Mouse (Mus musculus) myocyte (in vitro differentiated cells): ENCODE data around the gene Mrgpra9. TPM values are rescaled to one million over a fixed set of nuclear protein-coding genes. Genes with fewer than 3 reads are reported as not detected.
"Not testable (repeated sequence)": the region's sequence is repeated elsewhere in the genome, so short reads cannot be mapped to it uniquely, and the experiment has no call there.

Experiments
- H3K27me3 ChIP-seq: one replicate; pipeline ENCODE4 v1.6.1; 2011; ENCODE audit not compliant: control insufficient read depth, insufficient read depth, insufficient read length
- H3K36me3 ChIP-seq: one replicate; pipeline ENCODE4 v1.6.1; 2011; ENCODE audit not compliant: control insufficient read depth, insufficient read depth
- H3K4me2 ChIP-seq: one replicate; pipeline ENCODE4 v1.6.1; 2011; ENCODE audit warnings: low read depth, control low read depth
- H3K4me3 ChIP-seq: one replicate; pipeline ENCODE4 v1.5.1; 2011; ENCODE audit warnings: mild to moderate bottlenecking, control low read depth, moderate library complexity
- H3K79me2 ChIP-seq: one replicate; pipeline ENCODE4 v1.6.1; 2011; ENCODE audit not compliant: control insufficient read depth, insufficient read depth
- H3ac ChIP-seq: one replicate; pipeline ENCODE4 v1.6.1; 2011; ENCODE audit not compliant: control insufficient read depth, insufficient read length
- CEBPB ChIP-seq: IDR thresholded peaks from 2 replicates; pipeline ENCODE4 v1.6.1; 2011; ENCODE audit warnings: mild to moderate bottlenecking, moderate library complexity; ENCODE audit not compliant: poor library complexity, insufficient read depth, severe bottlenecking
- E2F4 ChIP-seq: IDR thresholded peaks from one replicate; pipeline ENCODE4 v1.6.1; 2011; ENCODE audit warnings: mild to moderate bottlenecking, control low read depth, moderate library complexity; ENCODE audit not compliant: insufficient read depth
- MAX ChIP-seq: IDR thresholded peaks from one replicate; pipeline ENCODE4 v1.6.1; 2011; ENCODE audit warnings: low read depth, mild to moderate bottlenecking, control low read depth
- MYOD1 ChIP-seq, 3 experiments: IDR thresholded peaks; one replicate each; pipeline ENCODE4 v1.6.1; 2011; ENCODE audit warnings: control low read depth in 2 of 3, low read depth in 2 of 3, mild to moderate bottlenecking in 2 of 3, moderate library complexity in 1 of 3; ENCODE audit not compliant: insufficient read length in 2 of 3, control insufficient read depth in 1 of 3
- MYOG ChIP-seq, 3 experiments: IDR thresholded peaks; one replicate each; pipeline ENCODE4 v1.6.1; 2011; ENCODE audit warnings: control low read depth in 2 of 3, low read depth in 2 of 3, mild to moderate bottlenecking in 2 of 3; ENCODE audit not compliant: insufficient read length in 2 of 3, control insufficient read depth in 1 of 3, insufficient read depth in 1 of 3
- POLR2A ChIP-seq: IDR thresholded peaks from one replicate; pipeline ENCODE4 v1.6.1; 2011; ENCODE audit warnings: low read depth, mild to moderate bottlenecking, control low read depth, moderate library complexity; ENCODE audit not compliant: insufficient read length
- POLR2AphosphoS2 ChIP-seq: IDR thresholded peaks from one replicate; pipeline ENCODE4 v1.6.1; 2011; ENCODE audit warnings: low read depth, control low read depth; ENCODE audit not compliant: insufficient read length
- REST ChIP-seq: IDR thresholded peaks from one replicate; pipeline ENCODE4 v1.6.1; 2011; ENCODE audit warnings: mild to moderate bottlenecking, control low read depth, moderate library complexity; ENCODE audit not compliant: insufficient read depth, insufficient read length
- SRF ChIP-seq: IDR thresholded peaks from one replicate; pipeline ENCODE4 v1.6.1; 2011; ENCODE audit warnings: low read depth; ENCODE audit not compliant: control insufficient read depth, insufficient read length
- TCF12 ChIP-seq: IDR thresholded peaks from one replicate; pipeline ENCODE4 v1.6.1; 2011; ENCODE audit warnings: mild to moderate bottlenecking, control low read depth; ENCODE audit not compliant: poor library complexity, insufficient read depth, severe bottlenecking
- TCF3 ChIP-seq: IDR thresholded peaks from one replicate; pipeline ENCODE4 v1.6.1; 2011; ENCODE audit warnings: low read depth, control low read depth; ENCODE audit not compliant: insufficient read length
- USF1 ChIP-seq: IDR thresholded peaks from one replicate; pipeline ENCODE4 v1.6.1; 2011; ENCODE audit warnings: low read depth, mild to moderate bottlenecking, control low read depth, moderate library complexity
- polyA plus RNA-seq: library from polyadenylated mRNA; unstranded; fragments of >200 nt; fragmentation: generic; extraction: Trizol; gene quantifications from one replicate; pipeline ENCODE4 v1.2.1, GENCODE M21; 2012; ENCODE audit warnings: missing spikeins

The Mrgpra9 gene
- not detected for polyA plus RNA-seq

DNA sequence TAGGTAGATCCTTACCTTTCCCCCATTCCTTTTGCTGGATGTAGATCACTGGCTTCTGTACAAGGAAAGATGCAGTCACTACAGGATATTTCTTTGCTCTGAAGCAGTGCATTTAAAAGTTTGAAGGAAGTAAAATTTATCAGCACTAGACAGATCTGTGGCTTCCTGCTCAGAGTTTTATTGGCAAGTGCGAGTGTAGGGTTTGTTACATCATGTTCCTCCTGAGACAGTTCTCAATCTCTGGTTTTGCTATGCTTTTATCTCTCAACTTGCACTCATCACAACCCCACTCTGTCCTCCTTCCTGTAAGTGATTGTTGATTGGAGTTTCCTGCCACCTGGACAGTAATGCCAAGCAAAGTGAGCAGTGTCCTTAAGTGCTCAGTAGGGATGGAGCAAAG is at the start of gene Mrgpra9:
Mrgpra9 (minus strand) TSS at position 79 of the 400 bp plus-strand sequence.
- no peak within 1 kb of the TSS for H3K4me3 ChIP-seq
- TF ChIP-seq MYOD1 (IDR thresholded peaks at IDR 0.05; ENCODE audit: control insufficient read depth in 1 of 3, insufficient read length in 2 of 3, low read depth in 2 of 3) (no peak), SRF (no peak), CEBPB (no peak), MAX (no peak), TCF12 (no peak), USF1 (no peak), TCF3 (no peak), REST (no peak), MYOG (IDR thresholded peaks at IDR 0.05; ENCODE audit: control insufficient read depth in 1 of 3, insufficient read depth in 1 of 3, insufficient read length in 2 of 3, low read depth in 2 of 3) (no peak), POLR2AphosphoS2 (no peak), E2F4 (no peak), POLR2A (no peak)
- no peak within 1 kb of the TSS for H3K4me2 ChIP-seq
- no peaks in the 10 kb centered on the region for H3K36me3 ChIP-seq
- no peaks in the 10 kb centered on the region for H3K27me3 ChIP-seq
- H3ac ChIP-seq = no peak within 1 kb of the TSS
- no peaks in the 10 kb centered on the region for H3K79me2 ChIP-seq

DNA sequence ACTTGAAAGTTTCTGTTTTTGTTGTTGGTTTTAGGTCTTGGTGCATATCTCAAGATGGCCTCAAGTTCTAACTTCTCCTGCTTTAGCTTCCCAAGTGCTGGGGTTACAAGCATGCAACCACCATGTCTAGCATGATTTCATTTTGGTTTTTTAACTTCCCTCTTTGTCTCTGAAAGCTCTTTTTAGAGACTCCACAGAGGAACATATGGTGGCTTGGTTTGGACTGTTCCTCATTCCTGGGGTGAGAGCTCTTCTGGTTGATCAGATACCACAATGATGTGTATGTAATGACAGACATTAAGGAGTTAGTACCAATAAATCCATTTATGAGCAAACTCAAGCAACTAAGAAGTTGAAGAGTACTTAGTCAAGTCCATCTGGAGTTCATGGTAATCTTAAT is 47.0 kb upstream of the Mrgpra9 start:
- H3K36me3 ChIP-seq, H3K4me2 ChIP-seq, H3K4me3 ChIP-seq, H3K79me2 ChIP-seq, H3K27me3 ChIP-seq, H3ac ChIP-seq: not testable (repeated sequence)

DNA sequence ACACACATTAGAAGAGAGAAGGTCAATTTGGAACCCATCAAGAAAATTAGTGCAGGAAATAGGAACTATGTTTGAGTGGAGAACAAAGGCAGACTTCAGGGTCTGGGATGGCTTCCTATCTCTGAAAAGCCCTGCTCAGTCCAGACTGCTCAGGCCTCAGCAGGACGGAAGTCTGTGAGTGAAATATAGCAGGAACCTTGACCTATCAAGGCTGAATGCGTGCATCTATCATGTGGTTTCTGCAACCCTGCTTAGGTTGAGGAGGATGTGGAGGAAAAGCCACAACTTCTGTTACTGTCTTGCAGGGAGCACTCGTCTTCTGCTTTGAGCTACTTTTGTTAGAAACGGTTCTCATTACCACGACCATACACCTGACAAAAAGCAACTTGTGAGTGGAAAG is 18.9 kb upstream of the Mrgpra9 start:
- H3K79me2 ChIP-seq, H3K4me2 ChIP-seq, H3K27me3 ChIP-seq, H3K4me3 ChIP-seq, H3K36me3 ChIP-seq, H3ac ChIP-seq: not testable (repeated sequence)

DNA sequence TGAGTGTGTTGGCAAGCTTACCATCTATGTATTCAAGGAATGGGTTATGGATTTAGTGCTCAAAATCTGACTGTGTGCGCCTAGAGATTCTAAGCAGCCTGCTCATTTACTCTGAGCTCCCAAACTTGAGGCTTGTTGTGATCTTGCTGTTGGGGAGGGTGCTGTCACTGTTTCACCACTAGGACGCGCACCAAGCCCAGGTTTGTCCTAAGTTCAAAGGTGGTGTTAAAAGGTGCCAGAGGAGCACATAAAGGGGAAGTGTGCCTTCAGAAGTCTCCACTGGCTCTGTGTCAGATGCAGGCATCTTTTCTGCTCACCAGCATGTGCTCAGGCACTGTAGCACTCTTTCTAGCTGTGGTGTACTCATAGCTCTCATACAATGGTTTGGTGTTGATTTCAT is 8.0 kb downstream of the Mrgpra9 start:
- no peaks in the 10 kb centered on the region for H3K36me3 ChIP-seq
- H3ac ChIP-seq = no peak overlapping the region
- H3K4me3 ChIP-seq = no peak overlapping the region
- H3K79me2 ChIP-seq = no peaks in the 10 kb centered on the region
- H3K4me2 ChIP-seq = no peak overlapping the region
- H3K27me3 ChIP-seq = no peaks in the 10 kb centered on the region
- TF ChIP-seq POLR2A (no peak), TCF12 (no peak), SRF (no peak), CEBPB (no peak), E2F4 (no peak), MYOD1 (IDR thresholded peaks at IDR 0.05; ENCODE audit: control insufficient read depth in 1 of 3, insufficient read length in 2 of 3, low read depth in 2 of 3) (no peak)

DNA sequence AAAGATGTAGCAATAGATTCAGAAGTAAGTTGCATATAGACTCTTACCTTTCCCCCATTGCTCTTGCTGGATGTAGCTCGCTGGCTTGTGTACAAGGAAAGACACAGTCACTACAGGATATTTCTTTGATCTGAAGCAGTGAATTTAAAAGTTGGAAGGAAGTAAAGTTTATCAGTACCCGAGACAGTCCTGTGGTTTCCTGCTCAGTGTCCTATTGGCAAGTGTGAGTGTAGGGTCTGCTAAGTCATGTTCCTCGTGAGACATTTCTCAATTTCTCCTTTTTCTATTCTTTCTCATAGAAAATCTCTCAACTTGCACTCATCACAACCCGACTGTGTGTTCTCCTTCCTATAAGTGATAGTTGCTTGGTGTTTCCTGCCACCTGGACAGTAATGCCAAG is 47.8 kb downstream of the Mrgpra9 start, which contains the start of gene Mrgpra6:
Mrgpra6 (minus strand) TSS at position 91 of the 400 bp plus-strand sequence.
- Histone ChIP-seq H3K4me2 (no peak within 1 kb of the TSS), H3K36me3 (no peaks in the 10 kb centered on the region), H3K4me3 (no peak within 1 kb of the TSS), H3K27me3 (no peaks in the 10 kb centered on the region), H3ac (no peak within 1 kb of the TSS), H3K79me2 (no peaks in the 10 kb centered on the region)
- TF ChIP-seq SRF = no peak
- TF ChIP-seq CEBPB = no peak
- no peak for TF ChIP-seq TCF3
- no peak for TF ChIP-seq REST
- TF ChIP-seq E2F4 = no peak

DNA sequence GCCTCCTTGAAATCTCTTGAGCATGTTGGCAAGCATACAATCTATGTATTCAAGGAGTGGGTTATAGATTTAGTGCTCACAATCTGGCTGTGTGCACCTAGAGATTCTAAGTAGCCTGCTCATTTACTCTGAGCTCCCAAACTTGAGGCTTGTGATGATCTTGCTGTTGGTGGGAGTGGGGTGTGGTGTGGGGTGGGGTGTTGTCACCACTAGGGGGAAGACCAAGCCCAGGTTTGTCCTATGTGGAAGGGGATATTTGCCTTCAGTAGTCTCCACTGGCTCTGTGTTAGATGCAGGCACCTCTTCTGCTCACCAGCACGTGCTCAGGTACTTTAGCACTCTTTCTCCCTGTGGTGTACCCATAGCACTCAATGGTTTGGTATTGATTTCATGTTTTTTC is 57.4 kb downstream of the Mrgpra9 start:
- Histone ChIP-seq H3K4me2 (no peak overlapping the region), H3K4me3 (no peak overlapping the region), H3K36me3 (no peaks in the 10 kb centered on the region), H3K27me3 (no peaks in the 10 kb centered on the region), H3K79me2 (no peaks in the 10 kb centered on the region), H3ac (no peak overlapping the region)
- TF ChIP-seq CEBPB (no peak), REST (no peak), TCF12 (no peak), MYOG (IDR thresholded peaks at IDR 0.05; ENCODE audit: control insufficient read depth in 1 of 3, insufficient read depth in 1 of 3, insufficient read length in 2 of 3, low read depth in 2 of 3) (no peak), TCF3 (no peak), MYOD1 (IDR thresholded peaks at IDR 0.05; ENCODE audit: control insufficient read depth in 1 of 3, insufficient read length in 2 of 3, low read depth in 2 of 3) (no peak), POLR2AphosphoS2 (no peak), SRF (no peak), E2F4 (no peak), POLR2A (no peak), USF1 (no peak), MAX (no peak)

Other genes with a start within 250 kb of the Mrgpra9 start
- gene Spty2d1, start 244.4 kb downstream of the Mrgpra9 start, polyA plus RNA-seq = 12.0 TPM
- 28.6 TPM for gene Tmem86a, start 202.2 kb downstream of the Mrgpra9 start, polyA plus RNA-seq
- gene Ptpn5, start 119.2 kb downstream of the Mrgpra9 start, polyA plus RNA-seq = 0.49 TPM
- not detected for gene Mrgpra6, start 47.9 kb downstream of the Mrgpra9 start, polyA plus RNA-seq
- gene Mrgpra1, start 101.4 kb upstream of the Mrgpra9 start, polyA plus RNA-seq = not detected
- not detected for gene Mrgpra2a, start 199.3 kb upstream of the Mrgpra9 start, polyA plus RNA-seq